Mouse (Mus musculus) left cerebral cortex, adult 2 months (tissue): Measurements from ENCODE around the gene Arpc3. TPM values are rescaled to one million over a fixed set of nuclear protein-coding genes. Genes with fewer than 3 reads are reported as not detected.
"Not testable (repeated sequence)": the region's sequence is repeated elsewhere in the genome, so short reads cannot be mapped to it uniquely, and the experiment has no call there.

Experiments
- DNase-seq, 2 experiments: peaks; one replicate each; pipeline ENCODE4 v3.0.0; 2021 to 2022; ENCODE audit warnings: low spot score in 2 of 2, mixed read lengths in 1 of 2; ENCODE audit errors: extremely low spot score in 1 of 2
- H3K27ac ChIP-seq: fragments of 200-600 bp; 2 replicates; pipeline ENCODE4 v1.8.1; 2022
- H3K4me3 ChIP-seq: fragments of 200-600 bp; 2 replicates; pipeline ENCODE4 v1.8.1; 2022
- CTCF ChIP-seq: fragments of 200-600 bp; IDR thresholded peaks from 2 replicates; pipeline ENCODE4 v1.8.1; 2022; ENCODE audit warnings: antibody characterized with exemption, mild to moderate bottlenecking, moderate library complexity
- intact Hi-C: fragments of 180-260 bp; cut with DNase I; formaldehyde crosslinking; loops from one replicate; pipeline ENCODE4 v1.15.1; 2025
- total RNA-seq, 2 experiments: library from RNA; stranded (reverse); gene quantifications; 2 replicates each; pipeline ENCODE4 v1.2.3; 2021

Gene Arpc3
- total RNA-seq, 2 experiments from 2014 or later = 200 to 216 TPM

DNA sequence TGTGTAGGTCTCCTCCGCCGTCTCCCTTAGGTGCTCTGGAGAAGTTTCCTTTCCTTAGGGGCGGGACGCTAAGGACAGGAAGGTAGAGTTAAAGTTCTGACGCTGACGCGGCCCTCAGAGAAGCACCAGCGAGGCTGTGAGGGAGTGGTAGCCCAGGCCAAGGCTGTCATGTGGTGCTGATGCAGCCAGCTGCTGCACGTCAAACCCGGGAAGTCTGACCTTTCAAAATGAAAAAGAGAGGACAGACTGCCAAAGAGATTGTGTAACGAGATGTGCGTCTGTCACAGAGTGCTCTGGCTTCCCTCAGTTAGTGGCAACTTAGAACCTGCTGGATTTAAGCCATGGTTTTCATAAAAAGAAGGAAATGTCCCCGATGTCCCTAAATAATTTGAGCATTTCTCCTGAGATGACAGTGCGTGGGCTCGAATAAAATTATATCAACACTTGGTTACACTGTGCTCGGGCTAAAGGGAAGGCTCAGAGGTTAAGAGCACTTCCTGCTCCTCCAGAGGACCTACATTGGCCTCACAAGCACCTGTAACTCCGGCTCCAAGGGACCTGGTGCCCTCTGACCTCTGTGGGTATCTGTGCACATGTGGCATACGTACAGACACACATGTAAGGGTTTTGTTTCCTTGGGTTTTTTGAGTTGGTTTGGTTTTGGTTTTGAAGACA, 9.1 kb downstream of the Arpc3 start:
- TF ChIP-seq CTCF = no peak
- Histone ChIP-seq H3K27ac (peak overlapping the region; percentile 63), H3K4me3 (no peak overlapping the region)
- intact Hi-C loops = loop anchor here (2.0 to 5.0 kb wide), 2 partner anchors 226 to 327 kb away; no protein-coding TSS in a partner anchor
- peak in 1 of 2 experiments; percentile 35 for DNase-seq

DNA sequence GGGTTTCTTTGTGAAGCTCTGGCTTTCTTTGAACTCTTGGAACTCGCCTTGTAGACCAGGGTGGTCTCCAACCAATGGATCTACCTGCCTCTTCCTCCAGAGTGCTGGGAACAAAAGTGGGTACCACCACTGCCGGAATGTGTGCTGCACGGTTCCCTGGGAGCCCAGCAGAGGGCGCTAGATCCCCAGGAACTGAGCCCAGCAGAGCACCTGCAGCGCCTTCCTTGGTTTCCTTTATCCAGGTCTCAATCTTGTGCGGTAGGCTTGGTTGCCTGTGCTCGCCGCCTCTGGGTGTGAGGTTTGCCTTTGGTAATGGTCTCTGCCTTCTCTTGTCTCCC, 9.6 kb downstream of the Arpc3 start:
- H3K4me3 ChIP-seq = no peak overlapping the region
- intact Hi-C loops = loop anchor here (2.0 to 5.0 kb wide), 2 partner anchors 226 to 326 kb away; no protein-coding TSS in a partner anchor
- no peak overlapping the region for H3K27ac ChIP-seq
- peak; percentile 70 to 81 for DNase-seq
- TF ChIP-seq CTCF = peak; percentile 98

DNA sequence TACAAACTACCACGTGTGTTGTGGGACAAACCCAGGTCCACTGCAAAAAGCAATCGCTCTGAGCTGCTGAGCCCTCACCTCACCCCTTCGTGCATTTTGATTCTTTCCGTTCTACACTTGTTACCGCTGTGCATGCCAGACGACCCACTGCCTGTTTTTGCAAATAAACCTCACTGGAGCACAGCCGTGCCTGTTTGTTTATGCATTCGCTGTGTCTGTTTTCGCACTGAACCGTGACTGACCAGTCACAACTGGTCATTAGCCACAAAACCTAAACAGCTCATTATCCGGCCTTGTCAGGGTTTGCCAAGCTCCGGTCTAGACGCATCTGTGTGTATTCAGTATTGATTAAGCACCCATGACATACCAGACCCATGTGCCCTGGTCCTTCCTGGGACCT, 10.5 kb downstream of the Arpc3 start:
- Histone ChIP-seq H3K4me3 (no peak overlapping the region), H3K27ac (peak overlapping the region; percentile 69)
- intact Hi-C loops = loop anchor here (5.0 kb wide), 1 partner anchor 325 kb away; no protein-coding TSS in a partner anchor
- DNase-seq = no peak
- no peak for TF ChIP-seq CTCF

DNA sequence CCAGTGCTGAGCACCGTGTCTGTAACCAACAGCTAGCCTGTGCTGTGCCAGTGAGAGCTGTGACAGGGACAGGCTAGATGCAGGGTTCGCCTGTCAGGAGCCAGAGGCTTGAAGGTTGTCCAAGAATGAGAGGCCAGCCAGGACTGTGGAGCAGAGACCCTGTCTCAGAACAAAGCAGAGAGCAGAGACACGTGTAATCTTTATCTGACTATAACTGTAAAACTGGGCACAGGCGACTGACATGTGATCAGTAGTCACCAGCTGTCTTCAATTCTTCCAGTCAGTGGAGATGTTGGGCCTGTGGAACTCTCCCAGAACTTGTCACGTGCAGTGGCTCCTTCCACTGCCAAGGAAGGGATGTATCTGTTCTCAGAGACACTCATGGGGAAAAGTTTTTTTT, 11.1 kb downstream of the Arpc3 start:
- peak overlapping the region; percentile 69 for H3K27ac ChIP-seq
- intact Hi-C loops = loop anchor here (5.0 kb wide), 1 partner anchor 325 kb away; no protein-coding TSS in a partner anchor
- DNase-seq = no peak
- no peak for TF ChIP-seq CTCF
- no peak overlapping the region for H3K4me3 ChIP-seq

DNA sequence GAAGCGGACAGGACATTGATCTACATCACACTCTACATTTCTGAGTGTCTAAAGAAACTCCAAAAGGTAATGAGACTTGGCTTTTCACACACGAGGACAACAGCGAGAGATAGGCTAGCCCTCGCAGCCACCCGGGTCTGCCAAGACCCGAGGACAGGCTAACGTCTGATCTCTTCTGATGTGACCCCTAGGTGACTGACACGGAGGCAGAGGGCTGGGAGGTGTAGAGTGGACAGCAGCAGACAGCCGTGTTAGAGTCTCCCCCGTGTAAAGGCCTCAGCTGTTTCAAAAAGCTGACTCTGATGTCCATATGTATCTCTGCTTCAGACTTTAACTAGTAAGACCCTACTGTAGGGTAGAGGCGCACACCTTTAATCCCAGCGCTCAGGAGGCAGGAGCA, 11.7 kb downstream of the Arpc3 start:
- H3K27ac ChIP-seq = no peak overlapping the region
- no peak for DNase-seq
- H3K4me3 ChIP-seq = no peak overlapping the region
- TF ChIP-seq CTCF = no peak
- intact Hi-C loops = loop anchor here (5.0 kb wide), 1 partner anchor 324 kb away; no protein-coding TSS in a partner anchor

DNA sequence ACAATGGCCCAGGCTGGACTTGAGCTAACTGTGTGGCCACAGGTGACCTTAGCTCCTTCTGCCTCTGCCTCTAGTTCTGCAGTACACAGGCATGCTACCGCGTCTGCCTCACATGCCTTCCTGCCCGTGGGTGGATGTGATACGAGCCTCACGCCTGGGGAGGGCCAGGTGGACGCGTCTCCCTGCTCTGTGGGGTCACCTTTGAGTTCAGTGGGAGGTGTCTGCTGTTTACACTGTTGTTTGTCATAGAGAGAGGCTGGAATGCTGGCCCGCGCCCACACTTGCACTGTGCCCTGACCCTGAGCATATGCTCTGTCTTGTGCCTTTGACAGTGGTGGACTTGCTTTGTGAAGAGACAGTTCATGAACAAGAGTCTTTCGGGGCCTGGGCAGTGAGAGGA, 13.9 kb downstream of the Arpc3 start:
- intact Hi-C loops = no loop called here
- Histone ChIP-seq H3K27ac (no peak overlapping the region), H3K4me3 (no peak overlapping the region)
- DNase-seq = no peak
- TF ChIP-seq CTCF = no peak

DNA sequence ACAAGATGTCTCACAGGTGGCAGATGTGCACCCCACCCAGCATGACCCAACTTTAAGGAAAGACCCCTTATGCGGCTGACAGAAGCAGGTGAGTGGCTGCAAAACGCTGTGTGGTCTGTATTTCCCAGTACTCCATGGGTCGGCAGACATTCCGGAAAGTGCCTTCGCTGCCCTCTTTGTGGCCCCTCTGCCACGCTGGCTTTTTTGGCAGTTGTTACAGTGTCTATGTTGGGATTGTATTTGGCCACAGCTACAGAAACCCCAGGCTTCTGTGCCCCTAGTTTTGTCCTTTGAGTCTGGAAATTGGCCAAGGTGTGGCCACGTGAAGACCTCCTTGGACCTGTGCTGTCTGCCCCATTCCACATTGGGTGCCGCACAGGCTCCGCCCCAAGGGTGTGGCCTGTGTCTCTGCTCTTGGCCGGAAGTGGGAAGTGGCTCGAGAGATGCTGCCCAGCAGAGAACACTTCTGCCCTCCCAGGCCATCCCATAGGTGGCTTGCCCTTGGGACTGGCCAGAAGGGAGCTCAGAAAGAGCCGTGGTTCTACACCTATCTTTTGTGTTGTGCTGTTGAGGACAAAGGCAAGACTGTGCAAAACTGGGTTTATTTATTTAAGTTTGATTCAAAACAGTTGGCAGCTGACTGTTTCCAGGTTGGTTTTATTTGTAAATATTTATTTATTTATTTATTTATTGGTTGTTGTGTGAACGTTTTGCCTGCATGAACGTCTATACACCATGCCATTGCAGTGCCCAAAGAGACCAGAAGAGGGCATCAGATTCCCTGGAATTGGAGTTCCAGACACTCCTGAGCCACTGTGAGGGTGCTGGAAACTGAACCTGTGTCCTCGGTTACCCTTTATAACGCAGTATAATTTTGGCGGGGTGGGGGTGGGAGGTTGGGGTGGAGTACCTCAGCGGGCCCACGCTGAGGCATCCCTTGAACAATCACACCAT, 18.3 kb downstream of the Arpc3 start:
- H3K4me3 ChIP-seq = no peak overlapping the region
- TF ChIP-seq CTCF = peak; percentile 30
- no peak overlapping the region for H3K27ac ChIP-seq
- no peak for DNase-seq
- intact Hi-C loops = no loop called here

DNA sequence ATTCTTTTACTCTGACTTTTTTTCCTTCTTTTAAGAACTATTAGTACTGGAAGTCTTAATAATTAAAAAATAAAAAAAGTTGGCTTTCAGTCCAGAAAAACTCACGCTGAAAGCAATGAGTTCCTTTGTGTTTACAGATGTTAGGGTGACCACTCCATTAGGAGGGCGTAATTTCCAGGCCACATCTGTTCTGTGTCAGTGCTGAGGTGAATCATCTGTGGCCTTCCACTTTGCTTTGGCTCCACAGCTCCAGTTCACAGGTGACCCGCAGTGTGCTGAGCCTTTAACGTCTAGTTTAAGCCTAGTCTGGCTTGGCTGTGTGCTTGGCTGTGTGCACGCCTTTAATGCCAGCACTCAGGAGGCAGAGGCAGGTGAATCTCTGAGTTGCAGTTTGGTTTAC, 20.2 kb downstream of the Arpc3 start:
- TF ChIP-seq CTCF = no peak
- H3K4me3 ChIP-seq = no peak overlapping the region
- no peak for DNase-seq
- intact Hi-C loops = no loop called here
- no peak overlapping the region for H3K27ac ChIP-seq

DNA sequence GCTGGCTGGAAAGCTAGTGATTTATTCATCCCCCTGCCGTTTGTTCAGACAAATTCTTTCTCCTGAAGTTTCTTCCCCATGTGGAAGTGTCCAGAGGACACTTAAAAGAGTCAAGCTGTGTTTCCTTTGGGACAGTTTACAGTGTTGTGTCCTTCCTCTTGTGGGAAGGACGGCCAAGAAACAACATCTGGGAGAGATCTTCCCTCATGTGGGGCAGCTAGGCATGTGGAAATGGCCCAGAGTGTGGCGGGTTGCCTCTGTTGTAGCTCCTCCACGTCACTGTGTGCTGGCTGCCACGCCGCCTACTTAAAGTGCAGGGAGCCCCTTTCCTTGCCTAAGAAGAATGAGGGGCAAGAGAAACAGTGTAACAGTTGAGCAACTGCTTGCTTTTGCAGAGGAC, 21.1 kb downstream of the Arpc3 start:
- TF ChIP-seq CTCF = no peak
- no peak overlapping the region for H3K4me3 ChIP-seq
- intact Hi-C loops = no loop called here
- no peak for DNase-seq
- no peak overlapping the region for H3K27ac ChIP-seq

DNA sequence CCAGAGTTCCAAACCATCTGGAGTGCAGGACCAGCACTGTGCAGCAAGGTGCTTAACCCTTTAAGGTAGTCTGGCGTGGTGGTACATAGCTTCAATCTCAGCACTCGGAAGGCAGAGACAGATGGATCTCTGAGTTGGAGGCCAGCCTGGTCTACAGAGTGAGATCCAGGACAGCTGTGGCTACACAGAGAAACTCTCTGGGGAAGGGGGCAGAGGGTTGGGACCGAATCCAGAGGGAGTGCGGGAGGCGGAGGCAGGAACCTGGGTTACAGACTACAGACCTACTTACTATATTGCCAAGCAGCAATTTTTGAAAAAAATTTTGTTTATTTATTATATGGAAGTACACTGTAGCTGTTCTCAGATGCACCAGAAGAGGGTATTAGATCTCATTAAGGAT, 22.7 kb downstream of the Arpc3 start:
- no peak overlapping the region for H3K27ac ChIP-seq
- no peak for DNase-seq
- no peak overlapping the region for H3K4me3 ChIP-seq
- TF ChIP-seq CTCF = no peak
- intact Hi-C loops = no loop called here

DNA sequence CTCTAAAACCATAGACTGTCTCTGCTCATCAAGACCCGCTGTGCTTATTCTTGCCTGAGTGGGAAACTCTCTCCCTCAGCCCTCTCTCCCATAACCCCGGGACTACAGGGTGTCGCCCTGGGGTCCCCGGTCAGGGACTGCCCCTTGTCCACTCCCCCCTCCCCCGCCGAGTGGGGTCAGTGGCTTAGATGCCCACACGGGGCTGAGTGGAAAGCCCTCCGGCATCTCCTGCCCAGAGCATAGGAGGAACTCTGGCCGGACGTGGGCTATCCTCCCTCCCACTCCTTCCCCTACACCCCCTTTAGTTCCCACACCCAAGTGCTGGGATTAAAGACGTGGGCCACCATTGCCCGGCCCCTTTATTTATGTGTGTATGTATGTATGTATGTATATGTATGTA, 23.8 kb downstream of the Arpc3 start:
- no peak for TF ChIP-seq CTCF
- H3K4me3 ChIP-seq = no peak overlapping the region
- no peak for DNase-seq
- intact Hi-C loops = no loop called here
- no peak overlapping the region for H3K27ac ChIP-seq

DNA sequence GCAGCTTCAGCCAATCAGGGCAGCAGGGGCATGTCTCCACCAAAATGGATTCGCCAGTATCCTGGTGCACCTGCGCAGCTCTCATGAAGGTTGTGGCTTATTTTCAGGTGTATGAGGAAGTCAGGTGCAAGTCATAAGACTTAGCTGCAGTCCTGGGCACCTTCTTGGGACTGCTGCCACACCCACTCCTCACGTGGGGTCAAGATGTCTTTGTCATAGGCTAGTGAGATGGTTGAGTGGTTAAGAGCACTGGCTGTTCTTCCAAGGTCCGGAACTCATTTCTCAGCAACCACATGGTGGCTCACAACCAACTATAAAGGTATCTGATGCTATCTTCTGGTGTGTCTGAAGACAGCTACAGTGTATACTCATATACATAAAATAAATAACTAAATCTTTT, 29.0 kb downstream of the Arpc3 start:
- not testable (repeated sequence) for DNase-seq, H3K27ac ChIP-seq, H3K4me3 ChIP-seq
- intact Hi-C loops = loop anchor here (5.0 kb wide), 2 partner anchors 207 to 307 kb away; no protein-coding TSS in a partner anchor
